Mouse (Mus musculus) lung, postnatal 0 days (tissue): ENCODE results near the gene Khdc4. TPM values are rescaled to one million over a fixed set of nuclear protein-coding genes. Genes with fewer than 3 reads are reported as not detected.

Experiments used
- ATAC-seq: fragments of 200-750 bp; cut with Nextera tagmentation; 2 replicates; pipeline ENCODE4 v1.8.0; 2017; ENCODE audit warnings: moderate library complexity
- DNase-seq: peaks from one replicate; pipeline ENCODE4 v3.0.0-alpha.2; 2016; ENCODE audit warnings: low spot score
- H3K27ac ChIP-seq: fragments of 300-500 bp; sonication (generic); 2 replicates; pipeline ENCODE4 v1.5.1; 2014; ENCODE audit warnings: antibody characterized with exemption, mild to moderate bottlenecking, low read length, mixed read lengths
- H3K27me3 ChIP-seq: fragments of 300-500 bp; sonication (generic); replicated peaks from 2 replicates; pipeline ENCODE4 v1.6.1; 2014; ENCODE audit warnings: low read length, mixed read lengths; ENCODE audit not compliant: insufficient read depth
- H3K36me3 ChIP-seq: fragments of 300-500 bp; sonication (generic); 2 replicates; pipeline ENCODE4 v1.6.1; 2014; ENCODE audit warnings: low read length, mixed read lengths; ENCODE audit not compliant: insufficient read depth
- H3K4me1 ChIP-seq: fragments of 300-500 bp; sonication (generic); 2 replicates; pipeline ENCODE4 v1.6.1; 2014; ENCODE audit warnings: antibody characterized with exemption, low read depth, low read length, mixed read lengths; ENCODE audit not compliant: insufficient read depth
- H3K4me2 ChIP-seq: fragments of 300-500 bp; sonication (generic); replicated peaks from 2 replicates; pipeline ENCODE4 v1.6.1; 2014; ENCODE audit warnings: low read depth, mild to moderate bottlenecking, low read length, moderate library complexity, mixed read lengths
- H3K4me3 ChIP-seq: fragments of 300-500 bp; sonication (generic); 2 replicates; pipeline ENCODE4 v1.5.1; 2014; ENCODE audit warnings: low read depth, low read length
- H3K9ac ChIP-seq: fragments of 300-500 bp; sonication (generic); replicated peaks from 2 replicates; pipeline ENCODE4 v1.6.1; 2014; ENCODE audit warnings: low read depth, mild to moderate bottlenecking
- H3K9me3 ChIP-seq: fragments of 300-500 bp; sonication (generic); 2 replicates; pipeline ENCODE4 v1.6.1; 2016; ENCODE audit warnings: low read length, mixed read lengths
- CTCF ChIP-seq: IDR thresholded peaks from 2 replicates; pipeline ENCODE4 v1.5.1; 2016; ENCODE audit warnings: antibody characterized with exemption, mild to moderate bottlenecking
- EP300 ChIP-seq: IDR thresholded peaks from 2 replicates; pipeline ENCODE4 v1.6.1; 2016; ENCODE audit warnings: antibody characterized with exemption, mild to moderate bottlenecking, control low read depth
- WGBS: fragments of 180-500 bp; shearing (Covaris S2); extraction: QIAGEN DNeasy Blood & Tissue Kit; methylation state at CpG from one replicate; pipeline ENCODE4 v1.1.7; 2014; 5-methylcytosine and 5-hydroxymethylcytosine counted together
- polyA plus RNA-seq: library from polyadenylated mRNA; unstranded; fragments of >200 nt; fragmentation: Nextera tagmentation; extraction: Ambion mirVana; gene quantifications from 2 replicates; pipeline ENCODE4 v1.2.1, GENCODE M21; 2015

Khdc4 gene
- polyA plus RNA-seq, 1 experiment from 2014 or later = 42.3 TPM

GRCm38 (mm10) chr3:88654621-88655020 lies 31.0 kb upstream of the Khdc4 start:
- Histone ChIP-seq H3K4me1 (peaks cover 12% of the 10 kb centered on the region; the same call in 1 of the 2 replicates), H3K9me3 (no peaks in the 10 kb centered on the region), H3K36me3 (no peaks in the 10 kb centered on the region), H3K27ac (no peak overlapping the region), H3K27me3 (no peaks in the 10 kb centered on the region), H3K4me3 (no peak overlapping the region), H3K4me2 (no peak overlapping the region), H3K9ac (no peak overlapping the region)
- 49% methylated on average over 4 of the region's 4 CpGs for WGBS
- DNase-seq = peak; percentile 69
- no peak for TF ChIP-seq CTCF
- TF ChIP-seq EP300 = no peak
- ATAC-seq = peak; percentile 18

GRCm38 (mm10) chr3:88655619-88656018 lies 30.0 kb upstream of the Khdc4 start:
- 77% methylated on average over 8 of the region's 8 CpGs for WGBS
- H3K36me3 ChIP-seq = no peaks in the 10 kb centered on the region
- no peak overlapping the region for H3K27ac ChIP-seq
- H3K4me3 ChIP-seq = no peak overlapping the region
- TF ChIP-seq EP300 = no peak
- H3K27me3 ChIP-seq = no peaks in the 10 kb centered on the region
- no peak for DNase-seq
- H3K4me2 ChIP-seq = no peak overlapping the region
- no peak overlapping the region for H3K9ac ChIP-seq
- H3K4me1 ChIP-seq = peaks cover 12% of the 10 kb centered on the region; the same call in 1 of the 2 replicates
- H3K9me3 ChIP-seq = no peaks in the 10 kb centered on the region
- ATAC-seq = no peak

- no peak overlapping the region for H3K9ac ChIP-seq
- TF ChIP-seq CTCF (no peak), EP300 (no peak)
- H3K36me3 ChIP-seq = no peaks in the 10 kb centered on the region
- DNase-seq (no peak), ATAC-seq (no peak)
- no peaks in the 10 kb centered on the region for H3K9me3 ChIP-seq
- no peak overlapping the region for H3K4me3 ChIP-seq
- H3K4me1 ChIP-seq = peaks cover 12% of the 10 kb centered on the region; the same call in 1 of the 2 replicates
- no peak overlapping the region for H3K4me2 ChIP-seq
- H3K27me3 ChIP-seq = no peaks in the 10 kb centered on the region
- no peak overlapping the region for H3K27ac ChIP-seq
- 52% methylated on average over 5 of the region's 5 CpGs for WGBS
Observed at GRCm38 (mm10) chr3:88658441-88659127, 27.0 kb upstream of the Khdc4 start.

- Histone ChIP-seq H3K4me3 (no peak overlapping the region), H3K4me2 (no peak overlapping the region), H3K27ac (no peak overlapping the region), H3K27me3 (no peaks in the 10 kb centered on the region), H3K9ac (no peak overlapping the region), H3K9me3 (no peaks in the 10 kb centered on the region), H3K4me1 (peaks cover 3% of the 10 kb centered on the region; the same call in 1 of the 2 replicates), H3K36me3 (no peaks in the 10 kb centered on the region)
- 36% methylated on average over 6 of the region's 6 CpGs for WGBS
- DNase-seq (no peak), ATAC-seq (no peak)
- TF ChIP-seq CTCF (no peak), EP300 (no peak)
Observed at GRCm38 (mm10) chr3:88659798-88660197, 25.8 kb upstream of the Khdc4 start.

- Histone ChIP-seq H3K4me1 (no peaks in the 10 kb centered on the region), H3K9ac (no peak overlapping the region), H3K4me2 (no peak overlapping the region), H3K4me3 (no peak overlapping the region), H3K27me3 (no peaks in the 10 kb centered on the region), H3K27ac (no peak overlapping the region), H3K9me3 (no peaks in the 10 kb centered on the region), H3K36me3 (no peaks in the 10 kb centered on the region)
- no peak for DNase-seq
- WGBS = 53% methylated on average over 4 of the region's 4 CpGs
- no peak for ATAC-seq
- 0 out of 2 replicates have a peak, but pooled peaks have one; percentile 2 for TF ChIP-seq CTCF
- TF ChIP-seq EP300 = no peak
Observed at GRCm38 (mm10) chr3:88664095-88664494, 21.5 kb upstream of the Khdc4 start.

- ATAC-seq = peak; percentile 84
- no peaks in the 10 kb centered on the region for H3K36me3 ChIP-seq
Observed at GRCm38 (mm10) chr3:88677399-88677798, 8.2 kb upstream of the Khdc4 start.

More at GRCm38 (mm10) chr3:88677399-88677798, 8.2 kb upstream of the Khdc4 start:
- TF ChIP-seq CTCF = peak; percentile 85
- no peak for TF ChIP-seq EP300
- Histone ChIP-seq H3K4me2 (peak overlapping the region; percentile 58), H3K9me3 (no peaks in the 10 kb centered on the region), H3K4me3 (peak overlapping the region; percentile 20), H3K27ac (no peak overlapping the region), H3K4me1 (no peaks in the 10 kb centered on the region), H3K9ac (no peak overlapping the region), H3K27me3 (no peaks in the 10 kb centered on the region)
- peak; percentile 92 for DNase-seq
- WGBS = 11% methylated on average over 11 of the region's 11 CpGs
